Mouse (Mus musculus) liver, embryonic 15.5 days (tissue): ENCODE measurements around the gene Fam198b. TPM values are rescaled to one million over a fixed set of nuclear protein-coding genes. Genes with fewer than 3 reads are reported as not detected.
A peak's percentile ranks its signal among the peaks of the same experiment; 100 is the strongest.

Experiments
- ATAC-seq: fragments of 200-750 bp; cut with Nextera tagmentation; 2 replicates; pipeline ENCODE4 v1.8.0; 2017; ENCODE audit warnings: moderate number of reproducible peaks, mild to moderate bottlenecking, moderate library complexity; ENCODE audit not compliant: insufficient read depth
- H3K27ac ChIP-seq: fragments of 300-500 bp; sonication (generic); replicated peaks from 2 replicates; pipeline ENCODE4 v1.5.1; 2015; ENCODE audit warnings: mild to moderate bottlenecking, inconsistent platforms
- H3K27me3 ChIP-seq: fragments of 300-500 bp; sonication (generic); 2 replicates; pipeline ENCODE4 v1.6.1; 2015; ENCODE audit warnings: mild to moderate bottlenecking, inconsistent platforms
- H3K36me3 ChIP-seq: fragments of 300-500 bp; sonication (generic); replicated peaks from 2 replicates; pipeline ENCODE4 v1.6.1; 2015; ENCODE audit warnings: moderate library complexity, mild to moderate bottlenecking, inconsistent platforms
- H3K4me1 ChIP-seq: fragments of 300-500 bp; sonication (generic); replicated peaks from 2 replicates; pipeline ENCODE4 v1.6.1; 2015; ENCODE audit warnings: inconsistent platforms
- H3K4me2 ChIP-seq: fragments of 300-500 bp; sonication (generic); 2 replicates; pipeline ENCODE4 v1.6.1; 2015; ENCODE audit warnings: moderate library complexity, mild to moderate bottlenecking, inconsistent platforms
- H3K4me3 ChIP-seq: fragments of 300-500 bp; sonication (generic); replicated peaks from 2 replicates; pipeline ENCODE4 v1.5.1; 2015; ENCODE audit warnings: mild to moderate bottlenecking, inconsistent platforms
- H3K9ac ChIP-seq: fragments of 300-500 bp; sonication (generic); 2 replicates; pipeline ENCODE4 v1.6.1; 2015; ENCODE audit warnings: moderate library complexity, mild to moderate bottlenecking, inconsistent platforms
- H3K9me3 ChIP-seq: fragments of 300-500 bp; sonication (generic); replicated peaks from 2 replicates; pipeline ENCODE4 v1.6.1; 2016; ENCODE audit warnings: inconsistent platforms
- WGBS: fragments of 180-500 bp; shearing (Covaris S2); methylation state at CpG from one replicate; pipeline ENCODE4 v1.1.7; 2015; ENCODE audit warnings: mixed read lengths; ENCODE audit not compliant: insufficient replicate concordance; 5-methylcytosine and 5-hydroxymethylcytosine counted together
- polyA plus RNA-seq: library from polyadenylated mRNA; unstranded; fragments of >200 nt; fragmentation: Nextera tagmentation; extraction: Ambion mirVana; gene quantifications from 2 replicates; pipeline ENCODE4 v1.2.1, GENCODE M21; 2015

Fam198b gene
- polyA plus RNA-seq, 1 experiment from 2014 or later, result 1.0 TPM

- no peak for ATAC-seq
- Histone ChIP-seq H3K4me3 (no peak overlapping the region), H3K9me3 (no peaks in the 10 kb centered on the region), H3K27ac (no peak overlapping the region), H3K9ac (no peak overlapping the region), H3K4me1 (peaks cover 3% of the 10 kb centered on the region), H3K4me2 (no peak overlapping the region), H3K36me3 (no peaks in the 10 kb centered on the region), H3K27me3 (no peaks in the 10 kb centered on the region)
- WGBS, result 56% methylated on average over 5 of the region's 5 CpGs
These were observed 26.6 kb upstream of the Fam198b start for GRCm38 (mm10) chr3:79857780-79858179.

DNA sequence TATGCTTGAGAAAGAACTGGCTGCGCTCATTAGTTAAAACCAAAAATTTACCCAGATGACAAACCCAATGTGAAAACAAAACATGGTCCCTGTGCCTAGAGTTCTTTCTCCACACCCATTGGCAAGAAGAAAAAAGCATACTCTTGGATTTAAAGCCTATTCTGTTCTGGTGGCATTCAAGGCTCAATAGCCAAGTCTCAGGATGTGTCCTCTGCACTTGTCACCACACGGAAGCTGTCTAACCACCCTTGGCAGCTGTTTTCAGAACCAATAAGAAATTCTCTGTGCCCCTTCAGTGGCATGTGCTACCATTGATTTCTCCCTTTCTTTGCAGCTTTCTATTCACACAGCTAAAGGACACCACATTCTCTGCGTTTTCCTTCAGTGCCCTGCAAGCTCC is 26.1 kb upstream of the Fam198b start:
- WGBS, result 68% methylated on average over 3 of the region's 3 CpGs
- H3K36me3 ChIP-seq, result no peaks in the 10 kb centered on the region
- H3K9me3 ChIP-seq, result no peaks in the 10 kb centered on the region
- H3K4me2 ChIP-seq, result no peak overlapping the region
- no peak overlapping the region for H3K9ac ChIP-seq
- no peak for ATAC-seq
- no peak overlapping the region for H3K4me3 ChIP-seq
- H3K27me3 ChIP-seq, result no peaks in the 10 kb centered on the region
- no peaks in the 10 kb centered on the region for H3K4me1 ChIP-seq
- no peak overlapping the region for H3K27ac ChIP-seq

GRCm38 (mm10) chr3:79864824-79865223 is 19.5 kb upstream of the Fam198b start:
- ATAC-seq, result no peak
- Histone ChIP-seq H3K36me3 (no peaks in the 10 kb centered on the region), H3K27ac (no peak overlapping the region), H3K9ac (no peak overlapping the region), H3K9me3 (no peaks in the 10 kb centered on the region), H3K4me1 (no peaks in the 10 kb centered on the region), H3K27me3 (no peaks in the 10 kb centered on the region), H3K4me2 (no peak overlapping the region), H3K4me3 (no peak overlapping the region)
- WGBS, result 19% methylated on average over 7 of the region's 7 CpGs

DNA sequence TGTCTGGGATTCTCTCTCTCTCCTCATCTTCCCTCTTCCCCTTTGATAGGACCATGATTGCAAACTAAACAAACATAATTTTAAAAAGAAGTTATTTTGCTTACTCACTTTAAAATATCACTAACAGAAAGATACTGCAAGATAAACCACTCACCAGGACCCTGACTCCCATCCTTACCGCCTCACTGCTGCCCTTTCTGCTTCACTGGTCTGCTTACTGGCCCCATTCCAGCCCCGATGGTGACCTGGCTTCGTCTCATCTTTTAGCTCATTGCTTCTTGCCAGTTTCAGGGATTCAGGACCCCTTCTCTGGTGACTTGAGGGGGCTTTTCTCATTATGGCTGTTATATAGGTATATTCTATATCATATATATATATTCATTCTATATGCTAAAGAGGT is 18.2 kb upstream of the Fam198b start:
- Histone ChIP-seq H3K27ac (no peak overlapping the region), H3K36me3 (no peaks in the 10 kb centered on the region), H3K27me3 (no peaks in the 10 kb centered on the region), H3K4me2 (no peak overlapping the region), H3K4me1 (no peaks in the 10 kb centered on the region), H3K9ac (no peak overlapping the region), H3K4me3 (no peak overlapping the region), H3K9me3 (no peaks in the 10 kb centered on the region)
- WGBS, result 71% methylated on average over 3 of the region's 3 CpGs
- ATAC-seq, result no peak

DNA sequence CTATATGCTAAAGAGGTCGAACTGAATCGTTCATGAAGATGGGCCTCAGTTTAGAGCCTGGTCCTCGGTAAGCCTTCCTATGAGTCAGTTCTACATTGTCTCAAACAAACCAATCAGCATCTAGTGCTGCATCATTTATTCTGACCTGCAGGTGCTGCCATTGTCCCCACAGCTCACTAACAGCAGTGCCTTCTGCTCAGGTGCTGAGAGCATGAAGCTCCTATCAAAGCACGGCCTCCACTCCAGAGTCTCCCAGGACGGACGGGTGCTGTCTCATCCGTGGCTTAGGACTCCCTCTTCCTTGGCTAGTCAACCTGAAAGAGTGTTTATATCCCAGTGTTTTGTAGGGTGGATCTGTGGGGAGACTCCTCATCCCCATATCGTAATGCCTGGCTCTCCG is 17.8 kb upstream of the Fam198b start:
- ATAC-seq, result no peak
- Histone ChIP-seq H3K9ac (no peak overlapping the region), H3K4me1 (no peaks in the 10 kb centered on the region), H3K4me2 (no peak overlapping the region), H3K27me3 (no peaks in the 10 kb centered on the region), H3K36me3 (no peaks in the 10 kb centered on the region), H3K4me3 (no peak overlapping the region), H3K27ac (no peak overlapping the region), H3K9me3 (no peaks in the 10 kb centered on the region)
- WGBS, result 68% methylated on average over 9 of the region's 9 CpGs

- Histone ChIP-seq H3K4me2 (no peak overlapping the region), H3K27ac (no peak overlapping the region), H3K9ac (no peak overlapping the region), H3K27me3 (no peaks in the 10 kb centered on the region), H3K4me3 (no peak overlapping the region), H3K4me1 (no peaks in the 10 kb centered on the region), H3K36me3 (no peaks in the 10 kb centered on the region), H3K9me3 (no peaks in the 10 kb centered on the region)
- no peak for ATAC-seq
- WGBS, result 32% methylated on average over 1 of the region's 1 CpGs
These were observed 17.1 kb upstream of the Fam198b start for GRCm38 (mm10) chr3:79867121-79867709.

DNA sequence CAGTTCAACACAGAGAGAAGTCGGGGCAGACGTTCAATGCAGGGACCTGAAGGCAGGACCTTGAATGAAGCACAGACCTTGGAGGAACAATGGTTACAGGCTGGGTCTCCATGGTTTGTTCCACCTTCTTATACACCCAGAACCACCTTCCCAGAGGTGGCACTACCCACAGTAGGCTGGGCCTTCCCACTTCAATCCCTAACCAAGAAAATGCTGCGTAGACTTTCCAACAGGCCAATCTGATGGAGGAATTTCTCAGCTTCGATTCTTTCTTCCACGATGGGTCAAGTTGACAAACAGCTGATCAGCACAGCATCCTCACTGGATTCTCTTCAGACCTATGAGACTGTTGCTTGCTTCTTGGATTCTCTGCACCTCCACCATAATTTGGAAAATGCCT is 8.9 kb upstream of the Fam198b start:
- H3K9me3 ChIP-seq, result no peaks in the 10 kb centered on the region
- no peak overlapping the region for H3K27ac ChIP-seq
- no peak overlapping the region for H3K4me3 ChIP-seq
- H3K36me3 ChIP-seq, result no peaks in the 10 kb centered on the region
- H3K9ac ChIP-seq, result no peak overlapping the region
- H3K4me1 ChIP-seq, result no peaks in the 10 kb centered on the region
- H3K27me3 ChIP-seq, result no peaks in the 10 kb centered on the region
- H3K4me2 ChIP-seq, result no peak overlapping the region
- WGBS, result 77% methylated on average over 5 of the region's 5 CpGs
- no peak for ATAC-seq

DNA sequence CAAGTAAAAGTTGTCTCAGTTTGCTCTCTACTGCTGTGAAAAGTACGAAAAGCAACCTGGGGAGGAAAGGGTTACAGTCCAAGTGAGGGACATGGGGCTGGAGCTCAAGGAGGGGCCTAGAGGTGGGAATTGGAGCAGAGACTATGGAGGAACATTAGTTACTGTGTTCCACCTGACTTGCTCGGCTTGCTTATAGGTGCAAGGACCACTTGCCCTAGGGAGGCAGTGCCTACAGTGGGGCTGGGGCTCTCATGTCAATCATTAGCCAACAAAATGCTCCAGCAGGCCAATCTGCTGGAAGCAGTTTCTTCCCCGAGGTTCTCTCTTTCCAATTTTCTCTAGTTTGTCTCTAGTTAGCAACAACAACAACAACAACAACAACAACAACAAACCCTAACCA is 6.0 kb upstream of the Fam198b start:
- Histone ChIP-seq H3K9ac (no peak overlapping the region), H3K36me3 (no peaks in the 10 kb centered on the region), H3K9me3 (no peaks in the 10 kb centered on the region), H3K4me2 (no peak overlapping the region), H3K4me3 (no peak overlapping the region), H3K27ac (no peak overlapping the region), H3K4me1 (no peaks in the 10 kb centered on the region), H3K27me3 (no peaks in the 10 kb centered on the region)
- ATAC-seq, result no peak
- WGBS, result 57% methylated on average over 3 of the region's 3 CpGs

DNA sequence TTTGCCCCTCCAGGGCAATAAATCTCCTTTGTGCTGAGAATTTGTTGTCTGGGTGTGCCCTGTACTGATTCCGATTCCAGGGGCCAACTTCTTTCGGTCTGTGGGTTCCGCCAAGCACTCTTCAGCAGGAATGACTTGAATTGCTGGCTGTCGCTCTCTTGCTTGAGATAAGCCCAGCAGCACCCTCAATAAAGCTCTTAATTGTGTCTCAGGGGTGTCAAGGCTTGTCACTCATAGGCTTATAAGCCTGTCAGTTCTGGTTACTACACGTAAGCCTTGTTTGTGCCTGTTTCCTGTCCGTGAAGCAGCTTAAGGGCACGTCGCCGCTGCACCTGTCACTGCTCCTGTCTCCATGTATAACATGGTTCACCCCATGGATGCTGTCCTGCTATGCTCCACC is 5.1 kb upstream of the Fam198b start:
- Histone ChIP-seq H3K9ac (no peak overlapping the region), H3K27me3 (no peaks in the 10 kb centered on the region), H3K36me3 (no peaks in the 10 kb centered on the region), H3K27ac (no peak overlapping the region), H3K9me3 (no peaks in the 10 kb centered on the region), H3K4me2 (no peak overlapping the region), H3K4me3 (no peak overlapping the region), H3K4me1 (no peaks in the 10 kb centered on the region)
- no peak for ATAC-seq
- WGBS, result 39% methylated on average over 9 of the region's 9 CpGs

GRCm38 (mm10) chr3:79881645-79882044 is 2.7 kb upstream of the Fam198b start:
- no peak for ATAC-seq
- Histone ChIP-seq H3K36me3 (no peaks in the 10 kb centered on the region), H3K4me3 (no peak overlapping the region), H3K4me1 (peaks cover 5% of the 10 kb centered on the region; the same call in 1 of the 2 replicates), H3K27ac (no peak overlapping the region), H3K9ac (no peak overlapping the region), H3K4me2 (no peak overlapping the region), H3K27me3 (peaks cover 11% of the 10 kb centered on the region), H3K9me3 (no peaks in the 10 kb centered on the region)
- WGBS, result 38% methylated on average over 2 of the region's 2 CpGs

DNA sequence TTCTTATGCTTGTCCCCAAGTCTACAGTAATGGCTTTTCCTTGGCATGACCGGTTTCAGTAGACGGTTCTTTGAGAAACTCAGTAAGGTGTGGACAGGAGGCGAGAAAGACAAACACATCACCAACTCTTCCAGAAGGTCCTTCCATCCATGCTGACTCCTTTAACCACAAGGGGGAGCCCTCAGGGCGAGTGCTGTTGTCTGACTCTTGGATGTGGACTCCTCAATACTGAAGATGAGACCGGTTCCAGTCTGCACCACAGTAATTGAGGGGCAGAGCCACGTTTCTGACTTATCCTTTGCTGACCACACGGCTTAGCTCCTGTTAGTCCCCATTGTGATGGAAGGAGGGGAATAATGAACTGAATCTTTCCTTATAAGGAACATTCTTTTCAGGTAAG is 1.2 kb upstream of the Fam198b start:
- Histone ChIP-seq H3K36me3 (no peaks in the 10 kb centered on the region), H3K4me2 (no peak overlapping the region), H3K9ac (no peak overlapping the region), H3K27me3 (peaks cover 13% of the 10 kb centered on the region), H3K4me3 (no peak overlapping the region), H3K4me1 (peaks cover 5% of the 10 kb centered on the region; the same call in 1 of the 2 replicates), H3K27ac (no peak overlapping the region), H3K9me3 (no peaks in the 10 kb centered on the region)
- 24% methylated on average over 7 of the region's 7 CpGs for WGBS
- ATAC-seq, result no peak

DNA sequence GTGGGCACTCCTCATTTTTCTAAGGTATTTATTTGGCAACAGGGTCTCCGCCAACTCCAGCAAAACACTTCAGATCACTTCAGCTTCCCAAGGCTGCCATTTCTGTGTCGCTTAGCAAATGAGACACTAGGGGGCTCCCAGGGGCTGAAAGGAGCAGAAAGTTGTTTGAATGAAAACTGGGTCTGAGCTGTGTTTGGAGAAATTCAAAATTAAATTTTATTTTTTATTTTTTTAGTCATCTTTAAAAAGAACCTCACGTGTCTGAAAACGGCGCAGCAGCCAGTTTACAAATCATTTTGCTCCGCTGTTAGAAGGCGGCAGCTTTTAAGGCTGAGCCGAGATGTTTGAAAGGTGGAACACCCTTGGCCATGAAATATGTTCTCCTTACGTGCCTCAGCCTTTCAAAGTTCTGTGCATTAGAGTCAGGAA is 442 bp downstream of the Fam198b start:
- H3K4me1 ChIP-seq, result peaks cover 5% of the 10 kb centered on the region; the same call in 1 of the 2 replicates
- H3K27me3 ChIP-seq, result peaks cover 13% of the 10 kb centered on the region
- no peaks in the 10 kb centered on the region for H3K36me3 ChIP-seq
- H3K4me2 ChIP-seq, result peak overlapping the region; percentile 32
- WGBS, result 16% methylated on average over 9 of the region's 9 CpGs
- H3K9ac ChIP-seq, result no peak overlapping the region
- no peak for ATAC-seq
- no peaks in the 10 kb centered on the region for H3K9me3 ChIP-seq
- H3K4me3 ChIP-seq, result peak overlapping the region; percentile 20
- H3K27ac ChIP-seq, result no peak overlapping the region
